Comparison of ENCODE assay signal across 19 mouse cellular contexts in genomic region chr6:116638871-116639270, GRCm38 (mm10). TPM values are rescaled to one million over a fixed set of nuclear protein-coding genes. Genes with fewer than 3 reads are reported as not detected.
"Had no signal": no experiment of that assay in that cellular context is flagged by ENCODE, and none has a peak within 500 bp of the region (broad histone marks: within the 10 kb centered on the region; RNA-seq: fewer than 3 reads in every experiment).

No protein-coding gene starts in this region.

- H3K27me3 ChIP-seq: limb, embryonic 12.5 days; lung, embryonic 15.5 days; midbrain, embryonic 15.5 days; neural tube, embryonic 12.5 days had no signal

- H3K4me1 ChIP-seq: midbrain, embryonic 15.5 days; neural tube, embryonic 12.5 days had no signal

- DNase-seq: kidney, adult 11 months; kidney, adult 9 months; kidney, postnatal 10 days; kidney, postnatal 4 days; liver; thymus, adult 18-20 months; thymus, postnatal 14 days had no signal

- H3K4me3 ChIP-seq: layer of hippocampus, adult 2 months; limb, embryonic 12.5 days; lung, embryonic 15.5 days; midbrain, embryonic 15.5 days; neural tube, embryonic 12.5 days had no signal

- ATAC-seq: midbrain, embryonic 15.5 days had no signal

- H3K36me3 ChIP-seq: limb, embryonic 12.5 days; lung, embryonic 15.5 days; midbrain, embryonic 15.5 days had no signal

- H3K9ac ChIP-seq: limb, embryonic 12.5 days; lung, embryonic 15.5 days; midbrain, embryonic 15.5 days; neural tube, embryonic 12.5 days had no signal

- H3K4me2 ChIP-seq: limb, embryonic 12.5 days; lung, embryonic 15.5 days; midbrain, embryonic 15.5 days; neural tube, embryonic 12.5 days had no signal

- H3K9me3 ChIP-seq: limb, embryonic 12.5 days; lung, embryonic 15.5 days; midbrain, embryonic 15.5 days; neural tube, embryonic 12.5 days had no signal

- H3K27ac ChIP-seq: layer of hippocampus, adult 2 months; limb, embryonic 12.5 days; lung, embryonic 15.5 days; midbrain, embryonic 15.5 days; neural tube, embryonic 12.5 days had no signal

RNA-seq across cellular contexts. Expression of gene Depp1, which starts 11.5 kb away (rescaled TPM):
- total RNA-seq: neutrophil, adult 5-6 weeks had no signal

RNA-seq across cellular contexts. Expression of gene Olfr215, which starts 54.9 kb away (rescaled TPM):
- total RNA-seq: layer of hippocampus, adult 2 months; layer of hippocampus, postnatal 10 days; left cerebral cortex, postnatal 36 days; megakaryocyte progenitor cell, adult 5-6 weeks; monocyte, adult 5-6 weeks; neutrophil, adult 5-6 weeks had no signal
- polyA plus RNA-seq: limb, embryonic 12.5 days; liver, embryonic 16.5 days; lung, embryonic 15.5 days; midbrain, embryonic 15.5 days; neural tube, embryonic 12.5 days; urinary bladder, adult 2 months had no signal
